Mouse (Mus musculus): Measurements from ENCODE around the gene Inip.

Gene Inip

DNA sequence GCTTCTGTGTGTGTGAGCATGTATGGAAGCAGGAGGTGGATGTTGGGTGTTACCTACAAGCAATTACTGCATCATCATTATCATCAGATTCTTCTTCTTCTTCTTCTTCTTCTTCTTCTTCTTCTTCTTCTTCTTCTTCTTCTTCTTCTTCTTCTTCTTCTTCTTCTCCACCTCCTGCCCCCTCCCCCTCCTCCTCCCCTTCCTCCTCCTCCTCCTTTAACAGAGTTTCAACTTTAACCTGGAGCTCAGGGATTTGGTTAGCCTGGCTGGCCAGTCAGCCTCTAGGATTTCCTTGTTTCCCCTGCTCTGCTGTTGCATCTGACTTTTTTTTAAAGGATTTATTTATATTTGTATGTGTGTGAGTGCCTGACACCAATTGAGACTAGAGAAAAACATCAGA is at the start of gene Inip:
TSS of gene Inip (minus strand) at position 101 of the 400 bp plus-strand sequence.
- no peak for DNase-seq (ENCODE audit: low read depth, low spot score)

DNA sequence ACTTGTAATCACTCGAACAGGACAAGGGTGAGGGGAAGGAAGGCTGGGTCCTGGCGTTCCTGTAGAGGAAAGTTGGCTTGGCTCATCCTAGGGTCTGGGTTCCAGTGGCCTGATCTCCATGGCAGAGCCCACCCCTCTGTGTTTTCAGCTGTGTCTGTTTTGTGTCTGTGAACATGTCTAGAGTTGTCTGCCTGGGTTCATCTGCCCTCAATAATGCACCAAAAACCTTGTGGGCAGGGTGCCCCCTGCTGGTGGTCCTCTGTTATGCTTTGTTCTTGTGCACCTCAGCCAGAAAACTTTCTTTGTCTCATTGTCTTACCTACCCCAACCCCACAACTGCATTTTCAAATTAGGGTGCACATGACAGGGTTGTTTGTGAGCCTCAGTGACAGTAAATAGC is 48.8 kb upstream of the Inip start:
- DNase-seq (ENCODE audit: low read depth, low spot score) = peak; percentile 73

DNA sequence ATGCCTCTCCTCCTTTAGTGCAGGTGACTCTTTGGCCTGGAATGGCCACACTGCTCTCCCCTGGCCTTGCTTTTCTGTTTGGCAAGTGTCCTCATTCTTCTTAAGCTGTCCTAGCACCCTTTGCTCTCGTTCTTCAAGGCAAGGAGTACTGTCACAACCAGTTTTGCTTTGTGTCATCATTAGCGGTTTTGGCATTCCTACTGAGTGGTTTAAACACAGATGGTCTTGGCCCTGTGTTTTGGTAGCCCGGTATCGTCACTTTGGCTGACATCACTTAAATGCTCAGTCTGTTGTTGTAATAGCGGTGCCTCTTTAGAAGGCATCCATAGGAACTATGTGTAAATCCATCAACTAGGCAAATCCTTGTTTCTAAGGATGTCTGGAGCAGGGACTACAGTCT is 46.1 kb upstream of the Inip start:
- no peak for DNase-seq (ENCODE audit: low read depth, low spot score)

DNA sequence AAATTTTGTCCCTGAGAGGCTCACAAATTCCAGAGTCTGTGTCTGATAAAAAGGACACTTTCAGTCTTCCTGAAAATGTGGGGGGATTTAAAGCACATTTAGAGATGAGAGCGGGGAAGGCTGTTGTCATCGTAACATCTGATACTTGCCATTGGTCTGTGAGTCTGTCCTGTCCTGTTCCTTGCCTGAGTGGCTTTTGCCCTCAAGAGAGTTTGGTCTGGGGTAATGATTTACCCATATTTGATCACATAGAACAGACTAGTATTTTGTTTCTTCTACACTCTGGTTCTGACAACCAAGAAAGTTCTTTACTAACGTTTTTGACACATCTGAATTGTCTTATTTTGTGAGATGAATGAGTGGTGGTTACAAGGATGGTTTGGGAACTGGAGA is 43.9 kb upstream of the Inip start:
- no peak for DNase-seq (ENCODE audit: low read depth, low spot score)

DNA sequence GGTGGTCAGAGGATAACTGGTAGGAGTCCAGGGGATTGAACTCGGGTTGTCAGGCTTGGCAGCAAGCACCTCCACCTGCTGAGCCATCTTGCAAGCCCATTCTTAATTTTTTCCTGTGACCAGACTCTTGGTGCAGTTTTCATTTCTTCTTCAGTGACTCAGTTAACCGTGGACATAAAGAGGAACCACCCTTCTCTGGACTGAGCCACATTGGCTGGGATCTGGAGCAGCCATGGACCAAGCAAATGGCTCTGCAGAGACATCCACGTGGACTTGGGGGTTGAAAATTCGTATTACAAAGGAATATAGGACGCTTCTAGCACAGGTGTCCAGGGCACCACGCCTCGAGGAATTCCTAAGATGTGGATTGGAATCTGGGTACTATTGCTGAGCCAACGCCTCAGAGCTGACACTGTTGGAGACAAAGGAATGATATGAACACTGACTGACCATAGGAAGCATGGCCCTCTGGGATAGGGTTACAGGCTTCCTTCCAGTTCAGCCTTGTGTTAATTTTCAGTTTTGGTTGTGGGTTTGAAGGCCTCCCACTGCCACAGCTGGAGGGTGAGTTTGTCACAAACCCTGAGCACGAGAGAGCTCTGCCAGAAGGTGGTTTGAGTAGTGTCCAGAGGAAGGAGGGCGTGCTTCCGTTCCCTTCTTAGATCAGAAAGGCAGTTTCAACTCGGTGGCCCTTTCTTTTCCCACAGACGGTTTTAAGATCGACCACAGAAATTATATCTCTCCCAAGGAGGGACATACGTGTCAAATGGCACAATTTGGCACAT is 43.3 kb upstream of the Inip start:
- DNase-seq (ENCODE audit: low read depth, low spot score) = no peak

DNA sequence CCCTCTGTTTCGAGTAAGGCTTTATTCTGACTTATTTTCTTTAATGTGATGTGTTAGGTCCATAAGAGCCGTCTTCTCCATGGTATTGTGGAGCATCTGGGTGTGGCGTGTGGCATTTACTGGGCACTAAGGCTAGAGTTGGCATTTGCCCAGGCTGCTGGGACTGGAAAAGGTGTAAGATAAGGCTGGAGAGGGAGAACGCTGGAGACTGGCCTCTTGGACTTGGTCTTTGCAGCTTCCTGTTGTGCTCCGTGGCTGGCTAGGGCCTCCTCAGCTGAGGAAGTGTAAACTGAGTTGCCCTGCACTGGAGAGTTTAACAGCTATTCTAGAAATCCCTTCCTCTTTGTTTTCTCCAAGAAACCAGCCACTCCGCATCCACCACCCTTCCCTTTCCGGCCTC is 36.3 kb upstream of the Inip start:
- DNase-seq (ENCODE audit: low read depth, low spot score) = no peak

DNA sequence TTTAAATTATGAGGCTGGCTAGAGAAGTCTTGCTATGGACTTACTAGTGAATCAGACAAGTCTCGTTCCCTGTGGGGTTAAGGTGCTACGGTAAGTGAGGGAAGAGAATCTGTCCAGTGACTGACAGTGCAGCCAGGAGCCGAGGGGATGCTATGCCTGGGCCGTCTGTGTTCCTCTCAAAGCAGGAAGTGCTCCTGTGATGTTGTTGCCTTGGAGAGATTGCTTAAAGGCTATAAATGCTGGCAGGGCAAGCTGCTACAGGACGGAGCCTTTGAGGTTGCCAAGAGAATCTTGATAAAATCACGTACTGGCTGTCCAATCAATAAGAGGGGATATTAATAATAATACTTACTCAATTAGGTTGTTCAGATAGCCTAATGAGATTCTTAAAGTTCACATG is 31.4 kb upstream of the Inip start:
- DNase-seq (ENCODE audit: low read depth, low spot score) = no peak

DNA sequence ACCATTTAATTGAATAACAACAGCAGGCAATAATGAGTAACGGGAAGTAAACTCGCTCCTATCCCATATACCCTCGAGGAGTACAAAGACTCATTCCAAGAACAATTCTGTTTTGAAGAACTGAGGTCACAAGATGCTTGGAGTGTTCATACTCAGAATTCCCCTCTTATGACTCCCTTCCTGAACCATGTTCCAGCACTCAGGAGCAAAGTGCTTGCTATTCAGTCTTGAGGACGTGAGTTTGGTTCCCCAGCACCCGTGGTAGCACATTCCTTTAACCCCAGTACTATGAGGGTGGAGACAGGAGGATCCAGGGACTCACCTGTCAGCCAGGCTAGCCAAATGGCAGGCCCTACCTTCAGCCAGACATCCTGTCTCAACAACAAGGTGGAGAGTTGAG is 29.6 kb upstream of the Inip start:
- DNase-seq (ENCODE audit: low read depth, low spot score) = no peak

DNA sequence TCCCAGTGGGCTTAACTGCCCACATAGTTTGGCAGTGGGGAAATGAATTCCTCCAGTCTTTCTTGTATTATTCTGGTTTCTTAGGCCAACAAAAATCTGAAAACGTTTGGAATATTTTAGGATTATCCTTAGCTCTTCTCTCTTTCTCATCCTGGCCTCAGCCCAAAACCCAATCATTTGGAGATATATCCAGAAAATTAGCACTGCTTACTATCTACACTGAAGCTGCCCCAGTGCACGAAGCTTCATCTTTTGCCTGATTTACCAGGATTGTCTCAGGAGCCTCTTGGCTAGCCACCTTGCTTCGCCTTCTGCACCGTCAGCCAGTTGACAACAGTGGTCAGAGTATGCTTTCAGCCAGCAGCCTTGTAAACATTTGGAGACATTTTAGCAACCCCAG is 27.7 kb upstream of the Inip start:
- DNase-seq (ENCODE audit: low read depth, low spot score) = no peak

DNA sequence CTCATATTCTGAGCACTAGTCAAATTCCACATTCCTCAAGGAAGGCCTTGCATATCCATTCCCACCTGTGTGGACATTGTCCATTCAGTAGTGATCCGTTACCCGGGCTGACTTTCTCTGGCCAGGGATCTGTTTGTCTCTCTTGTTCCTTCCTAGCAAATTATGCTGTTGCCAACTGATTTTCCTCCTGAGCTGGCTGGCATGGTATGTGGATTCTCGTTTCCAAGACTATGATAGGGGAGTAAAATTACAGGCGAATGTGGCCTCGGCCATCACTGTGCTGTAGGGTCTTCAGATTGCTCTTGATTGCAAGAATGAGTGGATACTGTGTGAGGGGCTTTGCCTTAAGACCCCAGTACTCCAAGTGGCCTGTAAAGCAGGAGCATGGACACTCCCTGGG is 25.0 kb upstream of the Inip start:
- no peak for DNase-seq (ENCODE audit: low read depth, low spot score)

DNA sequence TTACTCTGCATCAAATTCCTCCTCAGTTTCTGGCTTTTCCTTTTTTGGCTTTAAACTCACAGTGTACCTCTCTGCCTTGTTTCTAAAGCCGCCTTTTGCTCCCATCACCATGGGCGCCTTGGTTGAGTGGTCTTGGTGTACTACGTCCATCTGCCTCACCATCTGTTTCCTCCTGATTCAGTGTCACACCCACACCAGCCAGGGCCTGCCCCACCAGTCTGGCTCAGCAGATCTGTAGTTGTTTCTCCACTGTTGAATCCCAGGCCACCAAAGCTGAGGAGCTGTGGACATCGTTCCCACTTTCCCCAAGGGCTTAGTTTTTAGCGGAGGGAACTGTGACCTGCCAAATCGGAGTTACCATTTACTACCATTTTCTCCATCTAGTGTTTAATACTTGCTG is 24.2 kb upstream of the Inip start:
- no peak for DNase-seq (ENCODE audit: low read depth, low spot score)

DNA sequence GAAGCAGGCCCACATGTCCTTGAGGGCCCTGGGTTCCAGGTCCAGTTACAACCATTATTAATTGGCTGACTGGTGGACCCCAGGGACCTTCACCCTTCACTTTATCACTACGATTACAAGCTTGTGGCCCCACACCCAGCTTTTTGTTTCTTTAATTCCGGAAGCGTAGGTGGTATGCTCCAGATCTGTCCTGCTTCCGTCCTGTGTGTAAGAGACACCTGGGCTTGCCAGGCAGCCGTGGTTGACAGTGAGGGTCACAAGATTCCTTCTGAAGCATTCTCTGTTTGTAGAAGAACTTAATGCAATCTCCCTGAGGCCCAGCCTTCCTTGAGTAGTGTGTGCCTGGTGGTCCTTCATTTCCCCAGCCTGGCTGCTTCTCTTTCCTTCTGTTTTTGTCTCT is 23.5 kb upstream of the Inip start:
- peak; percentile 27 for DNase-seq (ENCODE audit: low read depth, low spot score)

DNA sequence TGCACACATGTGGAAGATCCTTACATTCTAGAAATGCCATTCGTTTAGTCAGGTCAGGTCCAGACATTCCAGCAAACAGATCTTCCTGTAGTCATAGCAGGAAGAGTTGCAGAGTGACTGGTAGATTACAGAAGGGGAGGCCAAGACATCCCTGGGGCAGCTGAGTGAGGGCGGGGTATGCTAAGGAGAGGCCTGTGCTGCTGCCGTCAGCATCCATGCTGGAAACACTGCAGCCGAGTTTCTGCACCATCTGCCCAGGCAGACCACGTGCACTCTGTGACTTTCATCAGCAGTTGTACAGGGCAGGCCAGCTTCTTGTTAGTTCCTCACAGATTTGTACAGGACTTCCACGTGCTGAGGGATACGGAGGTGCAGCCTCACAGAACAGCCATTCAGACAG is 22.1 kb upstream of the Inip start:
- no peak for DNase-seq (ENCODE audit: low read depth, low spot score)

DNA sequence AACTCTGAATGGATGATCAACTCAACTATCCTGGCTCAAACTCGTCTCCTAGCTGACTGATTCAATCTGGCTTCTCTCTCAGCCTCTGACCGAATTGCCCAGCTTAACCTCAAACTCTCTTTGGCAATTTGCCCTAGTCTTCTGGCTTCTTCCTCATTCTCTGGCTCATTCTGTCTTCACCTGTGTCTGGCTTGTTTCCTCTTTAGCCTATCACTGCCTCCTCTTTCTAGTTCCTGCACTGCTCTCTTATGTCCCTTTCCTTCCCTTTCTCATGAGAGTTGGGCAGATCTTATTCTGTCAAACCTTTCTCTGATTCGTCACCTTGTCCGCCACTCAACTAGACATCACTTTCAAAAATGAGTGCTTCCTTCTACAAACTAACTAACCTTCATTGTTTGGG is 20.7 kb upstream of the Inip start:
- peak; percentile 19 for DNase-seq (ENCODE audit: low read depth, low spot score)

DNA sequence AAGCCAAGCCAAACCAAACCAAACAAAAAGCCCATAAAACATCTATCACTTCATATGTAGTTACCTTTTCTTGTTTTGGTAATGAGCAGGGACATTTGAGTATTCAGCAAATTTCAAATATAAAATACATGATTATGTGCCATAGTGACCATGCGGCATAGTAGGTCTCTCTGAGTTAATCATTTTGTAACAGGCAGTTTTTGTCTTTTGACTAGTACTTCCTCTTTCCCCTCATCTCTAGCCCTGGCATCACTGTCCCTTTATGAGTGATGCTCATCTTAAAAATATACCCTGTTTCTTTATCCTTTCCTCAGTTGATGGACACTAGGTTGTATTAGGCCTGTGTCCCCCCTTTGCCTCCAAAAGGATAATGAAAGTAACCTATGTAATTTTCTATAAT is 20.1 kb upstream of the Inip start:
- no peak for DNase-seq (ENCODE audit: low read depth, low spot score)

DNA sequence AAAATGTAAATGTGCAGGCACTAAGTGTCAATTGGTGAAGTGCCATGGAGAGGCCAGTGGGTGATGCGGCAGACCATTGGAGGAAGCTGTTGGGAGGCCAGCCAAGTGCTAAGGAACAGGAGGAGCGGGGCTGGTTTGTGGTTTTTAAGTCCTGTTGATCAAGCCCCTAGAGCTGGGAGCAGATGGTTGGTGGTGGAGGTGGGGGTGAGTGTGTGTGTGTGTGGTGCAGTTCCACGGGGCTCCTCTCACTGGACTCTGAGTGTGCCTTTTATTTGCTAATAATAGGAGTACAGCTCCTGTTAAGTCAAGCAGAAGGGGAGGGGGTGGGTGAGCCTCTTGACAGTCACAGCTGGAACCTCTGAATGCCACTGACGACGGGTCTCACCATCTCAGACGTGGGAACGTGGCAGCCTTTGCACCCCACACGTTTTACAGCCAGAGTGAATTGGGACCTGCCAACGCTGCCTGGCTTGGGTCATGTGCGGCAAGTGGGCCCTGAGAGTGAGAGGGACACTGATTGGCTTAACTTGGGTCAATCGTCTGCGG is 18.2 kb upstream of the Inip start:
- no peak for DNase-seq (ENCODE audit: low read depth, low spot score)

DNA sequence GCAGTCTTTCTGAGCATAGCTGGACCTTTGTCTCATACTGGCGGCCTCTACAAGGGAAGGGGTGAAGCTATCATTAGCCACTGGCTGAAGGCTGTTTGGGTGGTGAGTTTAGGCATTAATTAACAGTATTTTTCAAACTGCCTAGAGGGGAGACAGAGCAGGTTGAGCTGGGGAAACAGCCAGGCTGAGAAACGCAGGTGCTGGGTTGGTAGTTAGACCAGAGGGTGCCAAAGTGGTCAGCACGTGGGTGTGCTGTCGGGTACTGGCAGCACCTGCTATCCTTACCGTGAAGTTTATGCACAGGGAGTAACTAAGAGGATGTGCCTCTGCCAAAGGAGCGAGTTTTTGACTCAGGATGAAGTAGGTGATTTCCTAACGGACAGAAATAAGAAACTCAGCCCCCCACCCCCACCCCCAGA is 17.7 kb upstream of the Inip start:
- DNase-seq (ENCODE audit: low read depth, low spot score) = no peak

DNA sequence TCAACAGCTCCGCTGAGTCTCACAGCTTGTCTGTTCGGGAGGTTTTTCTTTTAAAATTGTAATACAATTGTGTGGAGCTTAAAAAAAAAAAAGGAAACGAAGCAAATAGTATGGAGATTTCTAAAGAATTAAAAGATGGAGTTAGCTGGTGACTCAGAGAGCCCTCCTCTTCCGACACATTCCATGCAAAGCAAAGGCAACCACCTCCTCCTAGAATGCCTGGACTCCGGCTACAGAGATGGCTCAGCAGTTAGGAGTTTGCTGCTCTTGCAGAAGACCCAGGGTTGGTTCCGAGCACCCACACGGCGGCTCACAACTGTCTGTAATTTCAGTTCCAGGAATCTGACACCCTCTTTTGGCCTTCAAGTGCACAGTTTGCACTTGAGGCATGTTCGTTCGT is 17.1 kb upstream of the Inip start:
- DNase-seq (ENCODE audit: low read depth, low spot score) = no peak

DNA sequence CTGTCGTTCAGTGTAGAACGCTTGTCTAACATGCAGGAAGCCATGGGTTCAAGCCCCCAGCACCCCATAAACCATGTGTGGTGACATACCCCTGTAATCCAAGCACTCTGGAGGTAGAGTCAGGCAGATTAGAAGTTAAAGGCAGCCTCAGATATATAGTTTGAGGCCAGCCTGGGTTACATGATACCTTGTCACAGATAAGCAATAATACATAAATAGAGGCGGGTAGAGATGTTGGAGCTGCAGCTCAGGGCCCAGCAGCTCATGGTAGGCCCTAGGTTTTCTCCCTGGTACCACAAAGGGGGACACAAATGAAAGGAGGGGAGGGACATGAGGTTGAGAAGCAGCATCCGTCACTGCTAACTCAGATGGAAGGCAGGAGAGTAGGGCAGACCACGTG is 16.4 kb upstream of the Inip start:
- DNase-seq (ENCODE audit: low read depth, low spot score) = no peak

DNA sequence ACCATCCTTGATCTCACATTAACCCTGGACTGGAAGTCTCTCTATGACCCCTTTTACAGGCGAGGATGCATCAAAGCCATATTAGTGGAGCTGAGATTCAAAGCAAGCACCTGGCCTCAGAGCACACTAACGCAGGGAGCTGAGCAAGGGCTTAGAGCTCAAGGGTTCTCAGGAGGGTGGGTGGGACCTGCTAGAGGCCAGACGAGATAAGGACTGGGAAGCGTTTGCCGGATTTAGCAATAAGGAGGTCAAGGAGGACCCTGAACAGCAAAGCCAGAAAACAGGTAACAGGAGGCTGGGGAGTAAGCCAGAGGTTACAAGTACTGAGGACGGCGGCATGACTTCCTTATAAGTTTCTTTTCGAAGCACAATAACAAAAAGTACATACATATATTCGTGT is 15.1 kb upstream of the Inip start:
- DNase-seq (ENCODE audit: low read depth, low spot score) = no peak

DNA sequence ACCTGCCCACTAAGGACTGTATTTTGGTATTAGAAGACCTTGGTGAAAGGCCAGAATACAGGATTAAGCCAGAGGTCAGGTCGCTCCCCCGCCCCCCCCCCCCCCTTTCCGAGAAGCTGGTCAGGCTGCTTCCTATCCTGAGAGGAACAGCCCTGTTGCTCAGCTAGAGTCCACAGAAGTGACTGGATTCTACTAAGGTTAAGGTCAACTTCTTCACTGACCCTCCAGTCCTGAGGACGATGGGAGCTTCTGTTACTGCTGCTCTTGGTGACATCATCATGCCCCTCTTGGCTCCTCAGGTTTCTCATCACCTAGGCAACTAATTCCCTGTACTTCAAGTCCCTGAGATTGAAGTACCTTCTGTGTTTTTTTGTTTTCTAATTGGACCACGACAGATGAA is 14.6 kb upstream of the Inip start:
- no peak for DNase-seq (ENCODE audit: low read depth, low spot score)

DNA sequence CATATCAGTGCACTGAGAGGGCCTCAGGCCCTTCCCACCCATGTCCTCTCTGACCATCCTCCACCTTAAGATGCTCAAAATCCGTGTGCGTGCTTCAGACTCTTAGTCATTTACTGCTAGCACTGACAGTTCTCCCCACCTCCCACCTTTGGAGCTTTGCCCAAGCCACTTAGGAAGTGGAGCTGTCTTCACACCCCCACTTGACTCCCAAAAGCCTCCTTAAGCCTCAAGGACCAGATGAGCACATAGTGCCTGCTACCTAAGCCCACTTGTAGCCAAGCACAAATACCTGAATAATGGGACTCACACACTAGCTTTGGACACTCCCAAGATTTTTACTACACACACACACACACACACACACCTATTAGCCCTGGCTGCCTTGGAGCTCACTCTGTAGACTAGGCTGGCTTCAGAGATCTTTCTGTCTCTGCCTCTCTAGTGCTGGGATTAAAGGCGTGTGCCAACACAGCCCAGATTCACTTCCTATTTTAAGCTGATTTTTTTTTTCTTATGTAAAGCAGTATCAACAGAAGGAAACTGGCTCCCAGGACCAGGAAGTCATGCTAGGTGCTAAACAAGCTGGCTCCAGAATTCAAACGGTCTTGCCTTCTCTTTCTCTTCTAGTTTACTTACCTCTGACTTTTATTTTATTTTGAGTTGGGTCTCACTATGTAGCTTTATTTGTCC is 13.9 kb upstream of the Inip start:
- no peak for DNase-seq (ENCODE audit: low read depth, low spot score)

DNA sequence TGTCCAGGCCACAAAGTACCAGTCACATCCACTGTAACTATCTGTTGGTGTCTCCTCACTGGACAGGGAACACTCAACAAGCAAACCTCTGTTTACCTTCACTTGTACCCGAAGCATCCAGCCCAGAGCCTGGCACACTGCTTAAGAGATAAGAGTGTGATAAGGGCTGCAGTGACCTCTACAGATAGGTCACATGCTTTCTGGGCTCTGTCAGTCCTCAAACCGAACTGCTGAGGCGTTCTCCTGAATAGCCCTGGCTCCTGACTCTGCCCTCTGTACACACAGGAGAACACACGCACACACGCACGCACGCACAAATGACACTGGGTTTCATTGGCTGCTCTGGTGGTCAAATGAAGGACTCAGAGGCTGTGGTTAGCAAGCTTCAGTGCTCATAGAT is 12.7 kb upstream of the Inip start:
- DNase-seq (ENCODE audit: low read depth, low spot score) = no peak
